Mouse (Mus musculus): ENCODE measurements at regions not wholly inside any gene's neighbourhood (a gene's known extent, or its start where the extent isn't known, plus 50 kb on each side); places are given as distances from the start of the nearest gene placed in this dataset.
A peak's percentile ranks its signal among the peaks of the same experiment; 100 is the strongest.
"Not testable (repeated sequence)": the region's sequence is repeated elsewhere in the genome, so short reads cannot be mapped to it uniquely, and the experiment has no call there.

DNA sequence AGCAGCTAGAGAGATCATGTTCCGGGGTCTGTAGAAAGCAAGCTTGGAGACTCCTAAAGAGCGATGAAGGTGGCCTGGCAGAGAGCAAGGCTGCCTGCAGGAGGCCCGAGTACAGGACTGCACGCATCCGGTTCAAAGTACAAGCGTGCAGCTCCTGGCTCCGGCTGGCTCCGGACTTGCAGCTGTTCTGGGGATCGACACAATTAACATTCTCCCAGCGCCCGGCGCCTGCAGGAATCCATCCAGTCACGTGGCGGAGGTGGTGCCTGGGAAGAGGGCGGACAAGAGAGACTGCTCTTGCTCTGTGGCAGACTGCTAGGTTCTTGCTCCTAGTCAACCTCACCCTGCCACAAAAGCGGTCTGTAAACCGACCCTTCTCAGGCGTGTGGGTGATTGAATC lies 86.9 kb downstream of the Bdh1 start:
- DNase-seq (ENCODE audit: low spot score in 2 of 2), result peak; percentile 26 to 70

DNA sequence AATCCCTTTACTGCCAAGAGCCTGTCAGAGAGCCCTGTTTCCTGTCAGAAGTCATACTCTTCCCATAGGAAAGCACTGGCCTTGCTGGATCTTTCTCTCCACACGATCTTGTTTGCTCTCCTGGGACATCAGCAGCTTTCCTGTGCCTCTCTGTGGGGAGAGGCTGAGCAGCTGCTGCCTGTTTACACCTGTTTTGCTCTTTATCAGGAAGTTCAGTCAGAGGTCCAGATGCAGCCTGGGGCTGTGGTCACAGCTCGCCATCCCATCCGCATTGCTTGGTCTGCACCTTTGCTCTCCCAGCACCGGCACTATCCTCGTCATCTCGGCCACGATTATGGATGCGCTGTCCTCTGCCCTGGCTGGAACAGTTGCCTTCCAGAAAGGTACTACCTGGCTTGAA lies 88.0 kb downstream of the Bdh1 start:
- DNase-seq (ENCODE audit: low spot score in 2 of 2), result no peak

- no peak for DNase-seq (ENCODE audit: low spot score in 2 of 2)
These were observed 96.7 kb downstream of the Bdh1 start for GRCm38 (mm10) chr16:31518816-31519215.

GRCm38 (mm10) chr16:31520081-31520480 lies 98.0 kb downstream of the Bdh1 start:
- no peak for DNase-seq (ENCODE audit: low spot score in 2 of 2)

GRCm38 (mm10) chr16:31521786-31522185 lies 99.7 kb downstream of the Bdh1 start:
- no peak for DNase-seq (ENCODE audit: low spot score in 2 of 2)

DNA sequence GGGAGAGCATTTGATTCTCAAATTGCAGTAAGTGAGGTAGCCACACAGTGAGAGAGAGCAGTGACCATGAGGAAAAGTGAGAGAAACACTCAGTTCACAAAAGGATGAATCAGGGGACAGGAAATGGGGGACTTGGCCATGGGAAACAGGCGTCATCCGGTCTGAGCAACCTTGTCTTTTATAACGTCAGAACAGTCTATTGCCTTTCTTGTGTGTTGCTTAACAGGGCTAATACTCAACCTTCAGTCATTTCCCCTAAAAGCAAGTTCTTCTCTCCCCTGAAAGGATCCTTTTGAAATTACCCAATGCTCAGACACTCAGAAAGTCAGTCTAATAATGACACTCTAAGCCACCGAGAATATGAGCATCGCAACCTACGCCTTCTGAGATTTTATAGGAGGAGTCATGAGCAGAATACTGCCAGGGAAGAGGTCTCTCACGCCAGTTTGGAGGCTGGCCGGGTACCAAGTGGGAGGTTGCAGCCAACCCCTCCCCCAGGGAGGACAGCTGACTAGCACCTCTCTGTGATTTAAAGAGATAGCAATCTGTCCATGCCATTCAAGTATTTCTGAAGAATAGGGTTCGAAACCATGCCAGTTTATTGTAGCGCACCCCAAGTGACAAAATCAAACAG lies 104.7 kb downstream of the Bdh1 start:
- DNase-seq (ENCODE audit: low spot score in 2 of 2), result no peak

- no peak for DNase-seq (ENCODE audit: low spot score in 2 of 2)
These were observed 106.7 kb downstream of the Bdh1 start for GRCm38 (mm10) chr16:31528596-31529283.

DNA sequence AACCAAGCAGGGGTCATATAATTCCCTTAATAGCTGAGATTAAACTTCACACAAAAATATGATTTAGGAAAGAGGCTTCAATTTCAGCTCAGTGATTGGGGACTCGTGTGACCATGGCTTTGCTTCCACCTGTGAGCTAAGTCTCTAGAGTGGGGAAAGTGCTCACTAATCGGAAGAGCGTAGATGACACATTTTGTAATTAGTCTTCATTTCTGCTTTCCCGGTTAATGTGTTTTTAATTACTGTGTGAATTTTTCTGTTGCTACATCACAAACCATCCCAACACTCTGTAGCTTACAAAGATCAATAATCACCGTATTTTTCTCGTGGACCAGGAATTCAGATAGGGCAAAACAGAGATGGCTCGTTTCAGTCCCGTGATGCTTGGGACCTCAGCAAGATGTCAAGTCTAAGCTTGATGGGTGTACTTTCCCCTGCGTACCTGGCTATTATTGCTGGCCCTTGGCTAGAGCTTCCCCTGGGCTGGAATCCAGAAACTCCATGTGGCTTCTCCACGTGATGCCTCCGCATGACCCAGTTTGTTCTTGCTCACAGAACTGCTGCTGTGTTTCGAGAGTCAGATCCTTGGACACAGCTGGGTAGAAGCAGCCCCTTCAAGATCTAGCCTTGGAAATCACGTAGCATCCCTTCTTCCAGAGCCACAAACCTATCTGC lies 107.3 kb downstream of the Bdh1 start:
- DNase-seq (ENCODE audit: low spot score in 2 of 2), result no peak

DNA sequence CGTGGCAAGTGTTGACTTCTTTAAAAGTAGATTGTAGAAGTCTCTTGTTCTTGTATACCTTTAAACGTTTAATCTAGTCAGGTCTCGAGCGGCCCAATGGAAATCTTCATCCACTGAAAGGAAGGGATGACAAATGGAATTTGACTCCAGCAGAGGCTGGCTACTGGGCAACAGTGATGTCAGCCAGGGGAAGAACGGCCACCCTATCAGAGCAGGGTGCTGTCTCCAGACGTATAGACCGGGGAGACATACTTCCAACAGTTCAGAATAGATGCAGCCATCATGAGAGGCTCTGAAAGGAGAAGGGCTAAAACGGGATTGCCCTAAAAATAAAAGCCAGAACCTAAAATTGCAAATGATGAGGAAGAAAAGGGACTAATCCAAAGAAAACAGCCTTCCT lies 108.0 kb downstream of the Bdh1 start:
- DNase-seq (ENCODE audit: low spot score in 2 of 2), result no peak

DNA sequence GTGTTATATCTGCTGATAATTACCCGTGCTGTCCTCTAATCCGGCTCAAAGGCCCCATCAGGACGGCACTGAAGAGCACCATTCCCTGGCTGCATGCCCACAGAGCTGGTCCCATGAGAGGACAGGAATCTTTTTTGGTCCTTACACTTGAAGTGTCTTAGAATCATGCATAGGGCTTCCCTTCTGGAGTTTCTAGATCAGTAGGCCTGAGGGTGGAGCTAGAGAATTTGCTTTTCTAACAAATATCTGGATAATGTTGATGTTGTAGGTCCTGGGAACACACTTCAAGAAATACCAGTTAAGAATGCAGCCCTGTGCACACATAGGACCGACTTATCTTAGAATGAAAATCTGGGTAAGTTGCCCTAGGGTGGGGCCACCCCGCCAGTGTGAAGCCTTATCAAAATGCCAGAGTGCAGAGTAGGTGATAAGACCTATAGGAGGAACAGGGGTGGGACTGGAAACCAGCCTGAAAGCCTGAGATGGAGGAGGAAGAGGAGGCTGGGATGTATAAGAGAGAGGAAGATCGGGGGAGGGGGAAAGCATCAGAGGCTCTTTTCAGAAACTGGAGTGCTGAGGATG lies 111.2 kb downstream of the Bdh1 start:
- DNase-seq (ENCODE audit: low spot score in 2 of 2), result no peak

DNA sequence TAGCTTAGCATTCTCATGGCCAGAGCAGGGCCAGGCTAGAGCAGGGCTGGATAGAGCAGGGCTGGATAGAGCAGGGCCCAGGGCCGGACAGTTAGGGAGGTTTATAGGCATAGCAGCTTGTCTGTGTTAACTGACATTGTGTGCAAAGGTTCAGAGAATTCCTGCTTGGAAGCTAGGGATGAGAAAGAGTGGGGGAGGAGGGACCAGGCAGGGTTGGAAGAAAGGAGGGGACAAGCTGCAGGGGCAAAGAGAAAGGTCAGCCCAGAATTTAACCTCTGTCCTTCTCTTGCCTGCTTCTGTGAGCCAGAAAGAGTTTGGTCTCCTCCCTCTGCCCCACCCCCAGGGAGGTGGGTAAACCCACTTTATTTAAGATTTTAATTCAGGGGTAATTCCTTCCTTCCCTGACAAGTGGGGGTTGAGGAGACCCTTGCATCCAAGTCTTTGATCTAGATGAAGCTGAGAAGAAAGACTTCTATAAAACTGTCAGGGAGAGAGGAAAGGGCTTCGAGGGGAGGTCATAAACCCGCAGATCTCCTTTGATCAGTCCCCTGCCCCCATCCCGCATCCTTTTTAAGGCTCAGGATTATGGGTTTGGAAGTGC lies 112.9 kb downstream of the Bdh1 start:
- DNase-seq (ENCODE audit: low spot score in 2 of 2), result no peak

GRCm38 (mm10) chr16:31536328-31536727 lies 114.2 kb downstream of the Bdh1 start:
- no peak for DNase-seq (ENCODE audit: low spot score in 2 of 2)

DNA sequence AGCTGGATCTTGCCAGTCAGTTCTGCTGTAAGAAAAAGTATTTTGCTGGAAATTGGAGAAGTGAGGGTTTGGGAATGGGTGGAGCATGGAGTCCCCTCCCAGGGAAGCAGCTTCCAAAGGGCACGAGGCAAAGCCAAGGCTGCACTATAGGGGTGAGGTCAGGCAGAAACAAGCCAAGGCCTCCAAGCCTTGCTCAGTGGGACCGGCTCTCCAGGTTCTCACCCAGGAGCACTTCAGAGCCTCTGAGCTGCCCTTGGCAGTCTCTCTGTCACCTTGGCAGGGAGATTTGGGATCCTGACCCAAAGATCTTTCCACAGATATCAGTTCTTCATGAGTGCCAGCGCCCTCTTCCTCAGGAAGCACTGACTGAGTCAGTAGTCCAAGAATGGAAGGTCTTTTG lies 116.5 kb downstream of the Bdh1 start:
- no peak for DNase-seq (ENCODE audit: low spot score in 2 of 2)

DNA sequence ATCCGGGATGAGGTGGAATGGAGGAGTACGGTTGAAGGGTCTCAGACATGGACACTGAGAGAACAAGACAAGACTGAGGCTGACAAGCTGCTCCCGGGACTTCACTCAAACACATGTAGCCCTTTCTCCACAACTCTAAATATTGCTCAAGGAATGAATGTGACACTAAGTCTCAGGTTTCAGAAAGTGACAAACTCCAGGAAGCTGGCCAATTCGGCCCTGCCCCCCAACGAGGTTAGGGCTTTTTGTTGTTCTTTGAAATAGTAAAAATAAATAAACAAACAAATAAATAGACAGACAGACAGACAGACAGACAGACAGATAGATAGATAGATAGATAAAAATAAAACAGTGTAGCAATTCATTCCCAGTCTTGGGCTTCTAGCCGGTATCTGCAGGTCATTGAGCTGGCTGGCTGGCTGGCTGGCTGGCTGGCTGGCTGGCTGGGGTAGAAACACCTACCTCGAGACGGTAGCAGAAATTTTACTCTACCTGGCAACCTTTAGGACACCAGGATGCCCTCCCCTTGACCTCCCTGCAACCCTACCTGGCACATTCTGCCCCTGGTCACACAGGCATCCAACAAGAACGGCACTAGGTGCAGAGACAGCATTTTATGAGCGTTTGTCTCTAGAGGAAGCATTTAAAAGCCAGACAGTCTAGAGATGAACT lies 119.6 kb upstream of the Dlg1 start:
- no peak for DNase-seq (ENCODE audit: low spot score in 2 of 2)

GRCm38 (mm10) chr16:31546062-31546827 lies 117.0 kb upstream of the Dlg1 start:
- DNase-seq (ENCODE audit: low spot score in 2 of 2), result no peak

GRCm38 (mm10) chr16:31546828-31547224 lies 116.4 kb upstream of the Dlg1 start:
- no peak for DNase-seq (ENCODE audit: low spot score in 2 of 2)

DNA sequence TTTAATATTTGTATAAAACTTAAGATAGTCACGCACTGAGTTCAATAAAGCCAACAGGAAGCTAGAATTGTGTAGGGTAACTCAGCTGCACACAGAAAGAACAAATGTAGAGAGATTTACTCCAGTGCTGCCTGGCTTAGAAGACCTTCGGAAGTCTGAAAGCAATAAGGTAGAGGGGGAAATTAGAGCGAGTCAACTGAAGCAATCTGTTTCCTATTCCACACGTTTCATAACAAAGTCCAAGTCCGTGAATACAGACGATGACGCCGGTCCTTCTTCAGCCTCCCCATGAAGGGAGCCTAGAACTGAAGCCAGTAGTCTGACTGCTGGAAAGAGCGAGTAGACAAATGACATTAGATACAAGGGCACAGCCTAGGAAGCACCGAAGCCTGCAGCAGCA lies 115.9 kb upstream of the Dlg1 start:
- DNase-seq (ENCODE audit: low spot score in 2 of 2), result no peak

- DNase-seq (ENCODE audit: low spot score in 2 of 2), result no peak
These were observed 113.3 kb upstream of the Dlg1 start for GRCm38 (mm10) chr16:31549975-31550374.

DNA sequence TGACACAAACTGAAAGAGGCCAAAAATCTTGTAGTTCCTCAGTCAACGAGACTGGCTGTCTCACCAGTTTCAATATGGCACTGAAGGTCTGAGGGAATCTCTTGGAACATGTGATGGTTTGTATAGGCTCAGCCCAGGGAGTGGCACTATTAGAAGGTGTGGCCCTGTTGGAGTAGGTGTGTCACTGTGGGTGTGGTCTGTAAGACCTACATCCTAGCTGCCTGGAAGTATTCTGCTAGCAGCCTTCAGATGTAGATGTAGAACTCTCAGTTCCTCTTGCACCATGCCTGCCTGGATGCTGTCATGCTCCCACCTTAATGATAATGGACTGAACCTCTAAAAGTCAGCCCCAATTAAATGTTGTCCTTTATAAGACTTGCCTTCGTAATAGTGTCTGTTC lies 112.7 kb upstream of the Dlg1 start:
- DNase-seq (ENCODE audit: low spot score in 2 of 2), result not testable (repeated sequence)

DNA sequence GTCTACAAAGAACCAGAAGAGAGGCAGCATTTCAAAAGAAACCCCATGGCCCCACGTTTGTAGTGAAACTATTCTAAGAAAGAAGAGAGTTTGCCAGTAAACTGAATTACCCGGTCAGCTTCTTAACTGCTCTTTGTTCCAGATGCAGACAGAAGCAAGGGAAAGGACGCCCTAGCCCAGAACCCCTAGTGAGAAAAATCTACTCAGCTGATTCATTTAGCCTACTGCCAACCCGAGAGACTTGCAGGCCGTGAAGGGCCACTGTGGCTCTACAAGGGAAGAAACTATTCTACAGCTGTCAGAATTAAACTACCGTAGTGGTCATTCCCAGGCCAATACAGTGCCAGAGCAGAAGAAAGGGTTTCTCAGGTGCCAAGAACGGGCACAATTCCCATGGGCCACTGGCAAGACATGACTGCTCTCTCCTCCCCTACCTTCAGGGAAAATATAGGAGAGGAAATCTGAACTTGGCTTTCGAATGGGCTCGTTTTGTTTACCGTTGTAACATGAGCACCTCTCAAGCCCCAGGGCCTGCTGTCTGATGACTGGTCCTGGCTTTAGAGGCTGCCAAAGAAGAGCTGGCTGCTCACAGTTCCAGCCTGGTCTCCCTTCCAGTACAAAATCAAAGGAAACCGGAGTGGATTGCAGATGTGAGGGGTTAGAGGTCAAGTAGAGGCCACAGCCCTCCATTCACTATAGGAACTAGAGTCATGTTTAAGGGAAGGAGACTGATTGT lies 111.7 kb upstream of the Dlg1 start:
- DNase-seq (ENCODE audit: low spot score in 2 of 2), result no peak

Measured in spleen, postnatal 4 days (tissue).